Mouse (Mus musculus) adrenal gland, postnatal 4 days (tissue): ENCODE data around the gene Sipa1l3. TPM values are rescaled to one million over a fixed set of nuclear protein-coding genes. Genes with fewer than 3 reads are reported as not detected.

Experiments used
- DNase-seq, 2 experiments: peaks; one replicate each; pipeline ENCODE4 v3.0.0; 2021 to 2022; ENCODE audit warnings: low spot score in 2 of 2, mixed read lengths in 2 of 2
- total RNA-seq, 2 experiments: library from RNA; stranded (reverse); gene quantifications; 2 replicates each; pipeline ENCODE4 v1.2.3; 2021

The Sipa1l3 gene
- total RNA-seq, 2 experiments from 2014 or later = 67.4 to 86.4 TPM

DNA sequence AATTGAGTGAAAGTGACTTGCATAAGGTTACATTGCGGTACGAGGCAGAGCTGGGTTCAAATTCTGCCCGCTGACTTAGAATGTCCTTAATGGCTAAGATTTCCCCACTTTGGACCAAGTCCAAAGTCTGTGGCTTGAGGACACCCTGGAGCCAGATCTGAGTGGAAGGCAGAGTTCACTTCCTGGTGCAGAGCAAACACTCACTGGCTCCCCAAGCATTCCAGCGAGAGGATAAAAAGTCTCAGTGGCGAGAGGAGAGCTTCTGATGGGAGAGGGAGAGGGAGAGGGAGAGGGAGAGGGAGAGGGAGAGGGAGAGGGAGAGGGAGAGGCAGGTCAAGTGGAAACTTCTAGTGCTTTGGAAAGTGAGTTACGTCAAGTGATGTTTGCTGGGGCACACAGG is 100.2 kb downstream of the Sipa1l3 start:
- no peak for DNase-seq

DNA sequence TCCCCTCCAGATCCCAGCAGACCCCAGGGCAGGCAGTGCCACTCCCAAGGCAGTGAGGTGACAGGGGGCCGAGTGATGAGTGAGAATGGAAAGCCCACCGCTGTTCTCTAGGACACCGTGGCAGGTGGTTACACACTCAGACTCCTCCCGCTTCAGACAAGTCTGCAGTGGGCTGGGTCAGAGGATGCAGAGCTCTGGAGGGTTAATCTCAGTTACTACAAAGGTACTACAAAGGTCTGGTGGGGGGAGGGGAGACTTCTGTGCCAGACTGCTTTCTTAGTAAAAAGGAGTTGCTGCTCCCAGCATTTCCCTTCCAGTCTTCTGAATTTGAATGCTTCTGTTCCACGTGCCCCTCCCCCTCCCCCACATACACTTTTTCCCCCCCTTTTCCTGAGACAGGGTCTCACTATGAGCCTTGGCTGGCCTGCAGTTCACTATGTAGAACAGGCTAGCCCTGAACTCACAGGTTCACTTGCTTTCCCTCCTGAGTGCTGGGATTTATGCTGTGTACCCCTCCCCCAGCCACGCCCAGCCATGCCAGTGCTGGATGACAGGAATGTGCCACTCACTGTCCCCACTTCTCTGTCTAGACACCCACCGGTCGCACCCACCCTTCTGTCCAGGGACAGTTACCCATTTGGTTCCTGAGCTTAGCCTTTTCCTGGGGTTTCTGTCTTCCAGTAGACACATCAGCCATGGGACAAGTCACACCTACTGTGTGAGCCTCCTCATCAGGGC is 100.9 kb downstream of the Sipa1l3 start:
- no peak for DNase-seq

DNA sequence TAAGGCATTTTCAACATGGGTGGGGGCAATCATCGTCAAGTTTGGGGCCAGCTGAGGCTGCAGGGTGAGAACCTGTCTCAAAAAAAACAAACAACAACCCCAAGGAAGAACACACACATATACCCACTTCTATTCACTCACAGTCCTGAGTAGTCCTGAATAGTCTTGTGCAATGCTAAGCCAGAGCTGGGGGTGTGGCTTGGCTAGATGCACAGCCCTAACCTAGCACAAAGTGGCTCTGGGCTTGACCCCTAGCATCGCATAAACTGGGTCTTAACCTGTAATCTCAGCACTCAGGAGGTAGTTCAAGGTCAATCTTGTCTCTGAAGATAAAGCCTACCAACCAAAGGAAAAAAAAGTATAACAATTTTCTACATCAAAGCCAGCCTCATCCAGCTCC is 101.5 kb downstream of the Sipa1l3 start:
- DNase-seq = no peak

DNA sequence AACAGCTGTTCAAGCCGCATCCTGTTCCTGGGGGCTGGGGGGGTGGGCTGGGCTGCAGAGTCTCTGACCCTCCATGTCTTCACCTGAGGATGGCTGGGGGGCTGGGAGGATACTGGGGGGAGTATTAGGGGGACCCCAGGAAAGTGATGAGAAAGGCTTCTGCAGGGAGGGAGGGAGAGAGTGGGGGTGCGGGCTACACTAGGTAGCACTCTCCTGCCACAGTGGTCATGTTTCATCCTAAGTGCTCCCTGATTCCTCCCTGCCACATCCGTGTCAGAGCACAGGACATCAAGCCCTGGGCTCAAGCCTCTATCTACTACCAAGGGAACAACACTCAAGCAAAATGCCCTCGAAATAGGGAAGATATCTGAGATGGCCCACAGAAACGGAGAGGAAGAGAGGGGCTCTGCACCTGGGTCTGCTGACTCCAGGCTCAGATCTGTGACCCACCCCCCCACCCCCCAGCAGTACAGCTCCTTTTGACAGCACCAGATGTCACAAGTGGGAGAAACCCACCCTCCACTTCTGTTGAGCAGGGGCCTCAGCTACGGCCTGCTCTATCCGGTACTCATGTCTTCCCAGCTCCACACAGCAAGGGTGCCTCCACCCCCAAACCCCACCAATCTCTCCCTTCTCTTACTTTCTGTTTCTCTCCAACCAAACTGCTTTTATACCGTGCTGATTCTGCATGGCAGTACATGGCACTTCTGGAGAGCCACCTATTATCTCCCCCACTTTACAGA is 106.4 kb downstream of the Sipa1l3 start:
- no peak for DNase-seq

DNA sequence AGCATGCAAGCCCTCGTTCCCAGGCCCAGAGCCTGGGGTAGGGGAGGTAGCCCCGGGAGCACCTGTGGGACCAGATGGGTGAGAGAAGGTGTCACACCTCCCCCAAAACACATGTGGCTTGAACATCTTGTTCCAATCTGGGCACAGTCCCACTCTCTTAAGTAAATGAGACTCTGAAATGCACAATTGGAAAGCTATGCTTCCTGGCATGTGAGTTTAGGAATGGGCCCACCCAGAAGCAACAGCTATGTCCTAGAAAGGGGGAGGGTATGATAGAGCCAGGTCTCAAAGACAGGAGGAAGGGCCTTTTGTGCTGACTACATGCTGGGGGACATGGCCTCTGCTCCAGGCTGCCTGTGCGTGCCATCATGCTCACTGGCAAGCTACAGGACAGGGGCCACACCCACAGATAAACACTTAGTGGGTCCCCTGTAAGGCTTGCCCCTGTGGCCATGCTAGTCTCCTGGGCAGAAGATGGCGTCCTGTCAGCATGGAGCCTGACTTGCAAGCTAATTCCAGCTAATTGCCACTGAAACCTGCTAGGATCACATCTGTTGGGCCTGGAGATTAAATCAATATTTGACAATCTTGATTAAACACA is 107.1 kb downstream of the Sipa1l3 start:
- no peak for DNase-seq

DNA sequence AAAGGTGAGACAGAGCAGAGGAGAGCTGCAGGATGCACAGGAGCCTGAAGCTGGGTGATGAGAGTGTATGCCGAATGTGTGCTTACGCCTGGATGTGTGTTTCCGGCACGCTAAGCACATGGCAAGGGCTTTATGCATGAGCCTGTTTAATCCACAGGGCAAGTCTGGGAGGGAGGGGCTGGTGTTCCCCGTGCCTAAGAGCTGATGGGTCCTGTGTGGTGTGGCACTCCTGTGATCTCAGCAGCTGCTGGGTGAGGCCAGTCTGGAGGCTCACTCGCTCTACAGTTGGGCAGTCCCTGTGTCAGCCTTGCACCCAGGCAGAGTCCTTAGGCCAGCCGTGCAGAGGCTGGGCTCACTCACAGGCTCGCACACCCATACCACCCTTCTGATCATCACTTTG is 108.0 kb downstream of the Sipa1l3 start:
- DNase-seq = no peak

DNA sequence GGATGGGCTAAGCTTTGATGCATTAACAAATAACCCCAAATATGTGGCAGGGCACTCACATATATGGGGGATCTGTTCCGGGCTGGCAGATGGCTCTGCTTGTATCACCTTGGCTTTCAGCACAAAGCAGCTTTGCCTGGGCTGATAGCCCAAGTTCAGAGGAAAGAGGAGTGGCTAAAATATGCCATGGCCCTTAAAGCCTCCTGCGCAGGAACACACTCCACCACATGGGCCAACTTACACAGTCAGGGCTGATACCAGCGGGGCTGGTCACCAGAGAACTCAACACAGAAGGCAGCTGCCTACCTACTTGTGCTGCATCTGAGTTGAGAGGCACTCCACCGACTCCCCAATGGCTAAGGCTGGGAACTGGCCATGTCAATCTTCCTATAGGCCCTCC is 111.6 kb downstream of the Sipa1l3 start:
- DNase-seq = no peak

DNA sequence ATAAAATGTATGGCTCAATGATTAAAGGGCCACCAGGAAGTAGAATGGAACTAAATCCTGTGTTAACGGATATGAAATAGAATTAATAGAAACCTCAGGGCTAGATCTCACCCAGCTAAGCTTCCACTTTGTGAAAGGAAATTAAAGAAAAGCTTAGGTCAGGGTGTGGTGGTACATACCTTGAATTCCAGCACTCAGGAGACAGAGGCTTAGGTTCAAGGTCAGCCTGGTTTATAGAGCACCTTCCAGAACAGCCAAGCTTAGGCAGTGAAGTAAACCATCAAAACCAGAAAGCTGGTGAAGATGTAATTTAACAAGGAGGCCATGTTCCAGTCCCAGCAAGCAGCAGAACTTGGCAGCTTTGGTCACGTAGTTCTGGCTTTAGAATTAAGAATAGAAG is 114.3 kb downstream of the Sipa1l3 start:
- no peak for DNase-seq

DNA sequence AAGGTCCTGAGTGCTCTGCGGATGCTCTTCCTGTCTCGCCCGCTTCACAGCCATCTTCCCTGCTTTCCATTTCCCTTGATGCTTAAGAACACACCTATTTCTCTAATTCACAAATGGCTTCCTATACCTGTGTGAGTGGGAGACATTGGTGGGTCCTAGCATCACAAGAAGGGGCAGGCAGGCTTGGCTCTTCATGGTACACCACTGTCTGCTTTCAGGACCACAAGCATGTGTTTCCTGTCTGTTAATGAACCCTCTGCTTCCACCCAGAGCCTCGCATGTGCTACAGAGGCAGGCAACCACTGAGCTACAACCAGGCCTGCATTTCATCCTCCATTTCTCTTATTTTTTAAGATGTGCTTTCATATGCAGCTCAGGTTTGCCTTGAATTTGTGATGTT is 116.4 kb downstream of the Sipa1l3 start:
- no peak for DNase-seq

DNA sequence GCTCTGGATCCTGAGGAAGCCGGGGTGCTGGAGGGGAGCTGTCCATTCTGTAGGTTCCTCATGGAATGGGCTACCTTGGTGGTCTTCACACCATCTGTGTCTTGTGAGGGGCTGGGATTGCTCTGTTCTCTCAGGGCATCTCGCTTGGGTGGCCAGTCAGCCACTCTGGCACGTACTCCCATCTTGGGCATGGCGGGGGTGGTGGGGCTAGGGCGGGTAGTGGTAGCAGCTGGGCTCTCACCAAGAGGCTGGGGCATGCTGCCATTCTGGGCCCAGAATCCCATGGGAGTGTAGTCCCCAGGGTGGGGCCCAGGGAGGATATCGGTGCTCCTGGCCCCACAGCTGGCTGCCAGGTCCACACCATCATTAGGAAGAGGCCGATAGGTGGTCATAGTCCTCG is 118.0 kb downstream of the Sipa1l3 start:
- DNase-seq = no peak

DNA sequence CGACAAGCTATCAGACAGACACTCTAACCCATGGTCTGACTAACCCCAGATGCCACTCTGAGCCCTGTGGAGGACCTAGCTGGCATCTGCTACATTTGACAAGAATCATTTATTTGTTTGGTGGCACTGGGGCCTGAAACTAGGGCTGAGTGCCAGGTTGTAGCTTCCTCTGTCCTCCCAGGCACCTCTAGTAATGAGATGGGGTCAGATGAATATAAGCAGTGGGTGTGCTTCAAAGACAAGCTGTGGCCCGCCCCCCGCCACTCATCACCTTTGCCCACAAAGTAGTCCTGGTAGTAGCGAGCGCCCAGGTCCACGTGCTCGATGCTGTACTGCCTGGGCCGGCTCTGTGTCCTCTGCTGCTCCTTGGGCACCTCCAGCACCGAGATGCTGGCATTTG is 119.4 kb downstream of the Sipa1l3 start:
- DNase-seq = no peak

DNA sequence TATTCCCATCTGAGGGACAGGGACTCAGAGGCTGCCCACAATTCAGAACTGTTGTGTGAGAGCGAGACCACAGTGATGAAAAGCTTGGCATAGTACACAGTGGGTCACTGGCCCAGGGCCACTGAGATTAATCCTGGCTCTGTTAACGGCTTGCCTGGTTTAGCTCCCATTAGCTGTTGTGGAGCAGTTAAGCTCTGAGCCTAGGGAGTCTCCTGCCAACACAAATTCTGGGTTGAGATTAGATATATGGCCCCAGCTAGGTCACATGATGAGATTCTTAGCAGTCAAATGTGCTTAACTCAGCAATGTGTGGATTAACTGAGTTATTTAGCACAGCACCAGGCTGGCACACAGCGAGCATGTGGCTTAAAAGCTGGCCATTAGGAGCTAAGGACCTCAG is 121.0 kb downstream of the Sipa1l3 start:
- no peak for DNase-seq

DNA sequence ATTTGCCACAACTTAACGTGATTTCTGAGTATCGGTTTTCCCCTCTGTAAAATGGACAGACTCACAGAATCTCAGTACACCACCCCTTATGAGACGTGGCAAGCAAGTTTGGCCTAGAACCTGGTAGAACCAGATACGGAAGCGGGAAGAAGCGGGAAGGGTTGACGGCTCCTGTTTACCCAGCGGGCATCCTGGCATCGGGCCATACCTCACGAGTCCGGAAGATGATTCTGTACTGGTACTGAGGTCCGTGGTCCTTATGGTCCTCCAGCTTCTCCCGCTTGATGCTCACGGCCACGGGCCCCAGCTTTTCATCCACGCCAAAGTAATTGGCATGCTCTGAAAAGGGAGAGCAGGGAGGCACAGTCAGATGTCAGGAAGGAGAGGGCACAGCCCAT is 121.5 kb downstream of the Sipa1l3 start:
- no peak for DNase-seq

DNA sequence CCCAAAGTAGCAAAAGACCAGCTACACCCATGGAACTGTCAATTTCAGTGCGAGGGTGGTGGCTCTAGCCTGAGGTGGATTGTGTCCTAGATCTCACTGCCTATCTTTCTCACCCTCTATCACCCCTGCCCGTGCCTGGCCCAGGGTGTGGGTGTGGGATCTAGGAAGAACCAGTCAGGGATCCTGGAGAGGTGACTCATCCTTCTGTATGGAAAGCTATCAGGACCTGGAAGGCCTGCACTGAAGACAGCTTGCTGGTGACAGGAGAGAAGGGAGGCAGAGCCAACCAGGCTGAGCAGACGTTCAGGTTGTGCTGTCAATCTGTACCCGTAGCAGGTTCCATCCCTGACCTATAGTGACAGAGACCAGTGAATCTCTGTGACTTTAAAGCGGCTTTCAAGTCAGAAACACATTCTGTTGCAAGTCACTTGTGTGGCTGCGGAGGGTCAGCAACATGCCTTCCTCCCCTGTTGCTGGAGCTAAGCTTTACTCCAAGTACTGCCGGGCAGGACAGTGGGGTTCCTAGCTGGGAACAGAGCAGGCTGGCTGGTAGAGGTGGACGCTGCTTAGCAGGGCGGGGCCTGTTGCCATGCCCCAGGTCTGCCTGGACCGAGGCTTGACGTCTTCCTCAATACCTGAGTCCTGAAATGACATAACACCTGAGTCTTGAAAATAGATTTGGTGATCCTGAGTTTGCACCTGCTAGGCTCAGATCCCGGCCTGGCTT is 122.1 kb downstream of the Sipa1l3 start:
- DNase-seq = no peak

DNA sequence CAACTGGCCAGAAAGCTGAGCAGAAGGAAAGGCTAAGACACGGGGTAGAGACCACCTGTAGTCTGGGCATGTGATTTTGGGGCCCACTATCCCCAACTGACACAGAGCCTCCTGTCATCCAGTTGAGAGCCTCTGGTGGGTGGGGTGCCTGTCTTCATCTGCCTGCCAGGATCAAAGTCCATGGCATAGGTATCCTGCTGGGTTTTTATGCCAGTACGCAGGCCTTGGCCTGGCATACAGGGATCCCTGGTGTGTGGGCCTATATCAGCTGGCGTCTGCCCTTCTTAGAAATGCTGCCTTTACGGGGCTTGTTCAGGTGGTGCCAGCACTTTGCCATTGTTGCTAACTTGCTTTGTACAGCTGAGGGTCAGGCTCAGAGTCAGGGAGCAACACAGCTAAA is 123.3 kb downstream of the Sipa1l3 start:
- no peak for DNase-seq

DNA sequence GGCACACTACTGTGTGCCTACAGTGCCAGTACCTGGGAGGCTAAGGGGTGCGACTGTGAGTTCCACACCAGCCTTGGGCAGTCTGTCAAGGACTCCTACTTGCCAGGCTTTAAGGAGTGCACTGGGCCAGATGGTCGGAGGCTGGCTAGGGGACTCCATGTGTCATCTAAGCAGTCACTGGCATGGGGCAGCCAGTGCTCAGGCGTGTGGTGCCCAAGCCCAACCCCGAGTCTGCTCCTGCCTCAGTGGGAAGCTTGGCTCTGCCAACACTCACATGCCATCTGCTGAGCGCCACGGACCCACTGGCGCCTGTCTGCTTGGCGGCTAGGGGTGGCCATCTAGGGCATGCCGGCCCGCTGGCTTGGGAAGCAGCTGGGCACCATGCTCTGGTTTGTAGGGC is 125.1 kb downstream of the Sipa1l3 start:
- no peak for DNase-seq

DNA sequence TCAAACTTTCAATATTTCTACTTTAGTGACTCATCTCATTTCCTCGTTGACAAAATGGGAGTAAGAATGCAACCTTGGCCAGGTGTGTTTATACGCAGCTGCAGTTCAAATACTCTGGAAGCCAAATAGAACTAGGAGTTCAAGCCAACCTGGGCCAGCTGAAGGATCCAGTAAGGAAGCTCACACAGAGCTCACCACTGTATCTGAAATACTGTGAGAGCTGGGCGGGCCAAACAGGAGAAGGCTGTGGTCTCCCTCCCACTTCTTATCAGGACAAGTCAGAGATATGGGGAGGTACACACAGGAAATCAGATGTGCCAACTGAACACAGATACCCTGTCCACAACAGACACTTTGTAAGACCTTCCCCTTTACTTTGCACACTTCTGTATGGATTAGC is 125.6 kb downstream of the Sipa1l3 start:
- DNase-seq = no peak

DNA sequence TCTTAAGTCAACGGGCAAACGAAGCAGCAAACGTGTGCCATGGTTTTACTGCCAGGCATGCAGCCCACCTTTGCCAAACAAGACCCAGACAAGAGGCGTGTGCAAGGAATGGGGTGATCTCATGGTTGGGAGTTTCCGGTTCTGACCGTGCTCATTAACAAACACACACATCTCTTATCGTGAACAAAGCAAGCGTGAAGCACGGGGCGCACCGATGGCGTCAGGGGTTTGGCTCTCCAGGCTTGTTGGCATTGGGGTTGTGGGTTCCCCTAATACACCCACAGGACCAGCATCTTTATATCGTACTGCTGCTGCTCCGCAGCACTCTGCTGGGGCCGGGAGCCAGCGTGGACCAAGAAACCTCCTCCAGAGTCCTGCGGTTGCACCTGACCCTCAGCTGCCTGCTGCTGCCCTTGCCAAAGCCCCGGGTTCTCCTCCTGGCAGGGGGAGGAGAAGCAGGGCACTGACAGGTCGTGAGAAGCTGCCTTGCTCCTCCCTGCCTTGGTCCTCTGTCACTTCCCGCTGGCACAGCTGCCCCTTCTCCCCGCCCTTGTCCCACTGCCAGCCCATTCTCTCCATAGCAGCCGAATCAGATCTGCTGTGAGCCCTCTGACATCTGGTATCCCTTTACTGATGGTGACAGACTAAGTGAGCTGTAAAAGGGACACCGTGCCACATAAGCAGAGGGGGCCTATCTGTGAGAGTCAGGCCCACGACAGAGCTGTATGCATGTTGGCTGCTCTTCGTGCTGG is 126.5 kb downstream of the Sipa1l3 start:
- DNase-seq = no peak

DNA sequence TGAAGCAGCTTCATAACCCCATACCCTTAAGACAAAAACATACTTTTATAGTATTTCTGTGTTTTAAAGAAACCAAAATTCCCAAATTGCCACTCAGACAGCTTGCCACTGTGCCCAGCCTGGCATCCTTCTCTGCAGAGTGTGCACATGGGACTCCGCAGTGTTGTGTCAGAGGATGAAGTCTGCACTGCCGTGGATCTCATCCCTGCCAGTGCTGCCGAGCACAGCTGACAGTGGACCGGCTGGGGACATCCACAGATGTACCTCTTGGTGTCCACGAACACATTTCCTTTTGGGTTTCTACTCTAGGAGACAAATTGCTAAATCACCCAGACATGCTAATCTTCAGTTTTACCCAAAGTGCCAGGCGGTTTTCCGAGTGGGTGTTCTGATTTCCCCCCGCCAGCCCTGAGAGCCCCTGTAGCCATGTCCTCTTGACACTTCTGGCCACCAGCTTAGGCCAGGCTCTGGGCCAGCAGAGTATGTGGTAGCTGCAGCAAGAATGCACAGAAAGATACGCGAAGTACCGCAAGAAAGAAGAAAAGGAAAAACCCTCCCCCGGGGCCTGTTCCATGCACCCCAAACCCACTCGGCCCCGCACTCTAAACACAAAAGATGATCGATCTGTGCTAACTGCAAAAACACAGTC is 127.2 kb downstream of the Sipa1l3 start:
- DNase-seq = no peak

DNA sequence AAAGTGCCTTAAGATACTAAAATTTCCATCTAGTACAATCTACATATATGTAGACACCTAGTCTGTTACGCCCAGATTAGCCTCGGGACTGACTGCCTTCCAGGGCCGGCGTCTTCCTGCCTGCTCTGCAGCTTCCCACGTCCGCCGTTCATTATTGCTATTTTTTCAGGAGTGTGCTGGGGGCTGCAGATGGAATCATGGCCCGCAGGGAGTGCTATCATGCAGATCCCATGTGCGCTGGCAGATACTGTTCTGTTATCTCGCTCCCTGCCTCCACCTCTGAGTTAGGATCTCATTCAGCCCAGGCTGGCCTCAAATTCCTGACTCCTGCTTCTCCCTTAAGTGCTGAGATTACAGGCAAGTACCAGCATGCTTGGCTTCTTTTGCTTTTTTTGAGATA is 128.2 kb downstream of the Sipa1l3 start:
- no peak for DNase-seq
